Mouse (Mus musculus) liver, embryonic 15.5 days (tissue): ENCODE data around the gene Ddias. TPM values are rescaled to one million over a fixed set of nuclear protein-coding genes. Genes with fewer than 3 reads are reported as not detected.

ENCODE experiments used
- ATAC-seq: fragments of 200-750 bp; cut with Nextera tagmentation; 2 replicates; pipeline ENCODE4 v1.8.0; 2017; ENCODE audit warnings: moderate number of reproducible peaks, mild to moderate bottlenecking, moderate library complexity; ENCODE audit not compliant: insufficient read depth
- H3K27ac ChIP-seq: fragments of 300-500 bp; sonication (generic); replicated peaks from 2 replicates; pipeline ENCODE4 v1.5.1; 2015; ENCODE audit warnings: mild to moderate bottlenecking, inconsistent platforms
- H3K27me3 ChIP-seq: fragments of 300-500 bp; sonication (generic); 2 replicates; pipeline ENCODE4 v1.6.1; 2015; ENCODE audit warnings: mild to moderate bottlenecking, inconsistent platforms
- H3K36me3 ChIP-seq: fragments of 300-500 bp; sonication (generic); replicated peaks from 2 replicates; pipeline ENCODE4 v1.6.1; 2015; ENCODE audit warnings: moderate library complexity, mild to moderate bottlenecking, inconsistent platforms
- H3K4me1 ChIP-seq: fragments of 300-500 bp; sonication (generic); replicated peaks from 2 replicates; pipeline ENCODE4 v1.6.1; 2015; ENCODE audit warnings: inconsistent platforms
- H3K4me2 ChIP-seq: fragments of 300-500 bp; sonication (generic); 2 replicates; pipeline ENCODE4 v1.6.1; 2015; ENCODE audit warnings: moderate library complexity, mild to moderate bottlenecking, inconsistent platforms
- H3K4me3 ChIP-seq: fragments of 300-500 bp; sonication (generic); replicated peaks from 2 replicates; pipeline ENCODE4 v1.5.1; 2015; ENCODE audit warnings: mild to moderate bottlenecking, inconsistent platforms
- H3K9ac ChIP-seq: fragments of 300-500 bp; sonication (generic); 2 replicates; pipeline ENCODE4 v1.6.1; 2015; ENCODE audit warnings: moderate library complexity, mild to moderate bottlenecking, inconsistent platforms
- H3K9me3 ChIP-seq: fragments of 300-500 bp; sonication (generic); replicated peaks from 2 replicates; pipeline ENCODE4 v1.6.1; 2016; ENCODE audit warnings: inconsistent platforms
- WGBS: fragments of 180-500 bp; shearing (Covaris S2); methylation state at CpG from one replicate; pipeline ENCODE4 v1.1.7; 2015; ENCODE audit warnings: mixed read lengths; ENCODE audit not compliant: insufficient replicate concordance; 5-methylcytosine and 5-hydroxymethylcytosine counted together
- polyA plus RNA-seq: library from polyadenylated mRNA; unstranded; fragments of >200 nt; fragmentation: Nextera tagmentation; extraction: Ambion mirVana; gene quantifications from 2 replicates; pipeline ENCODE4 v1.2.1, GENCODE M21; 2015

The Ddias gene
- polyA plus RNA-seq, 1 experiment from 2014 or later: 9.5 TPM

GRCm38 (mm10) chr7:92886801-92887200 is 12.8 kb upstream of the Ddias start:
- H3K27ac ChIP-seq: peak overlapping the region; percentile 74
- peak overlapping the region; percentile 43 for H3K4me2 ChIP-seq
- ATAC-seq: peak; percentile 78
- H3K9me3 ChIP-seq: no peaks in the 10 kb centered on the region
- H3K4me1 ChIP-seq: peaks cover 66% of the 10 kb centered on the region
- WGBS: 30% methylated on average over 7 of the region's 7 CpGs
- H3K4me3 ChIP-seq: no peak overlapping the region
- H3K9ac ChIP-seq: no peak overlapping the region; the same call in 1 of the 2 replicates
- H3K36me3 ChIP-seq: peaks cover 8% of the 10 kb centered on the region
- H3K27me3 ChIP-seq: no peaks in the 10 kb centered on the region

- H3K4me1 ChIP-seq: peaks cover 76% of the 10 kb centered on the region
- no peak overlapping the region for H3K4me3 ChIP-seq
- no peaks in the 10 kb centered on the region for H3K9me3 ChIP-seq
- H3K4me2 ChIP-seq: peak overlapping the region; percentile 43
- ATAC-seq: no peak
- H3K36me3 ChIP-seq: peaks cover 8% of the 10 kb centered on the region
- H3K9ac ChIP-seq: no peak overlapping the region
- H3K27me3 ChIP-seq: no peaks in the 10 kb centered on the region
- H3K27ac ChIP-seq: peak overlapping the region; percentile 77
- WGBS: 67% methylated on average over 6 of the region's 6 CpGs
Measured at GRCm38 (mm10) chr7:92884998-92885660, 11.1 kb upstream of the Ddias start.

GRCm38 (mm10) chr7:92883850-92884716 is 10.0 kb upstream of the Ddias start:
- H3K27ac ChIP-seq: peak overlapping the region; percentile 77
- WGBS: 30% methylated on average over 9 of the region's 9 CpGs
- peak overlapping the region; percentile 25 for H3K9ac ChIP-seq

DNA sequence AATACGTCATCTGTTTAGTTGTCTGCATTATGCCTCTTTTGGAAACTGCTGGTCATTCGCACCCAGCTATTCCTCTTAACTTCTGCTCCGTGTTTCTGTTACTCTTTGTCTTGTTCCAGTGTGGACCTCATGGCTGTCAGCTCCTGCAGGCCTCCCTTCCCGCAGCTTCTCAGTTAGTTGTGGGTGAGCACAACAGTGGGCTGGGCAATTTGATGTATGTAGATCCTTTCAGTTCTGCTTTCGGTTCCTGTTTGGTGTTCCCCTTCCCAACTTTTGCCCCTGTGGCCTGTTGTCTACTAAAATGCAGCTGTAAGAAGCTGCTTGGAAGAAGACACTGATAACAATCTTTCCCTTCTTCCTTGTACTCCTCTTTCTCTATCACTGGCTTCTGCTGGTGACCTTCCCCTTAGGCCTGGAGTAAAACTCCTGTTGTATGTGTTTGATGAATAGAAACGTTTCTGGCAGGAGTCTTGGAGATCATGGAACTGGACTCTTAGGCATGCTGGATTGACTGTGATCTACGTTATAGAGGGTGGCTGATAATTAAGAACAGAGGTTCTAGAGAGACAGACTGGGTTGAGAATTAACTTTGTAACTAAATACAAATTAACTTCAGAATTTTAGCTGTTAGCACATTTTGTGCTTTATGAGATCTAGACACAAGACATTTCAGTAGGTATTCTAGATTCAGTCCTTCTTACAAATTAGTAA is 4.7 kb upstream of the Ddias start:
- Histone ChIP-seq H3K36me3 (no peaks in the 10 kb centered on the region; the same call in 1 of the 2 replicates), H3K9me3 (no peaks in the 10 kb centered on the region), H3K9ac (0 out of 2 replicates have a peak overlapping the region, but pooled peaks have one; percentile 11), H3K27ac (peak overlapping the region; percentile 61), H3K27me3 (no peaks in the 10 kb centered on the region), H3K4me3 (0 out of 2 replicates have a peak overlapping the region, but pooled peaks have one; percentile 84), H3K4me1 (peaks cover 70% of the 10 kb centered on the region), H3K4me2 (peak overlapping the region; percentile 97)
- no peak for ATAC-seq
- WGBS: 39% methylated on average over 7 of the region's 7 CpGs

More at GRCm38 (mm10) chr7:92883850-92884716, 10.0 kb upstream of the Ddias start:
- Histone ChIP-seq H3K4me3 (no peak overlapping the region), H3K27me3 (no peaks in the 10 kb centered on the region), H3K36me3 (peaks cover 4% of the 10 kb centered on the region), H3K4me1 (peaks cover 73% of the 10 kb centered on the region), H3K9me3 (no peaks in the 10 kb centered on the region), H3K4me2 (peak overlapping the region; percentile 43)
- ATAC-seq: peak; percentile 77

GRCm38 (mm10) chr7:92876538-92876937 is 2.5 kb upstream of the Ddias start:
- no peak for ATAC-seq
- Histone ChIP-seq H3K9ac (peak overlapping the region; percentile 87), H3K9me3 (no peaks in the 10 kb centered on the region), H3K36me3 (peaks cover under 1% of the 10 kb centered on the region; the same call in 1 of the 2 replicates), H3K27me3 (no peaks in the 10 kb centered on the region), H3K4me2 (peak overlapping the region; percentile 97), H3K4me3 (peak overlapping the region; percentile 84), H3K27ac (peak overlapping the region; percentile 99), H3K4me1 (peaks cover 69% of the 10 kb centered on the region)
- 8% methylated on average over 7 of the region's 7 CpGs for WGBS

DNA sequence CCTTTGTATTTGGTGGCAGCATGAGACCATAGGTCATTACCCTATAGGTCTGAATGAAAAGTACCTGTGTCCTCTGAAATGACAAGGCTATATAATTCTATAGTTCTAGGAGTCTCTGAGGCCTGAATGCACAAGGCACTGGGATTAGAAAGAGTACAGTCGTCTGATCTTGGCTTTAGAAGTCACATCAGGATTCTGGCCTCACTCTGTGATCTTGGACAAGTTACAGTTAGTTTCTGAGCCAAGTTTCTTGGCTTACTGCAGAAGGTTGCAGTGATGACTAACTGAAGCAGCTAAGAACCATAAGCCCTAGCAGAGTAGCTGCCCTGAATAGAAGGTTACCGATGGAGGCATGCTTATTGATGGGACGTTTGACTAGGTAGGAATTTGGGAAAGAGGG is 2.0 kb upstream of the Ddias start:
- Histone ChIP-seq H3K27ac (peak overlapping the region; percentile 99), H3K36me3 (peaks cover 6% of the 10 kb centered on the region; the same call in 1 of the 2 replicates), H3K9ac (peak overlapping the region; percentile 87), H3K4me3 (peak overlapping the region; percentile 84), H3K4me1 (peaks cover 70% of the 10 kb centered on the region), H3K9me3 (no peaks in the 10 kb centered on the region), H3K27me3 (no peaks in the 10 kb centered on the region), H3K4me2 (peak overlapping the region; percentile 97)
- no peak for ATAC-seq
- WGBS: 12% methylated on average over 3 of the region's 3 CpGs

DNA sequence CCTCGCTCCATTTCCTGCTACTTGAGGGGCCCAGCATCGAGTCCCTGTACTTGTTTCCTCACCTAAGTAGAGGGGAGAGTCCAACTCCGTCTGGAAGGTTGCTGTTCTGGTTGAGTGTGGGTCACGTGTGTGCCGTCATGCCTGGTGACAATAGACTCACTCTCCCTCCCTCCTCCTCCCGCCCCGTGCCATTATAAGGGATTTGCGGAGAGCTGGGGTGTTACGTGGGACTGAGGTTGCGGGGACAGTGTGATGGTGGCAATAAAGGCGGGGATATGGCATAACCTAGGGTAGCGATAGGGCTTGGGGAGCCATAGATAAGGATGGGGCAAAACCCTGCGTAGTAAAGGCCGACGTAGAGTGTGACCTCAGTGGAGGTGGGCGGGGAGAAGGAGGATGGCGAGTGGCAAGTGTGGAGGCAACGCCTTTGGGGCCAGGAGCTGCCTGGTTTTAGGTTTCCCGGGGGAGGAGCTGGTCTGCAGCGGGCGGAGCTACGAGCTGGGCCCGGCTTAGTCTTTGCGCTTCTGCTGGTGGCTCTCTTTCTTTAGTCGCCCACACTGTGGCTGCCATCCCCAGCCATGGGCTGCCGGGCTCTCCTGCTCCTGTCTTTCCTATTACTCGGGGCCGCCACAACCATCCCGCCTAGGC is 838 bp upstream of the Ddias start:
- WGBS: under 1% methylated on average over 29 of the region's 29 CpGs
- Histone ChIP-seq H3K4me1 (peaks cover 65% of the 10 kb centered on the region), H3K4me3 (peak overlapping the region; percentile 84), H3K36me3 (0 out of 2 replicates have a peak, but pooled peaks cover 8% of the 10 kb centered on the region), H3K27ac (peak overlapping the region; percentile 99), H3K27me3 (no peaks in the 10 kb centered on the region), H3K4me2 (peak overlapping the region; percentile 97), H3K9ac (peak overlapping the region; percentile 87), H3K9me3 (no peaks in the 10 kb centered on the region)
- ATAC-seq: peak; percentile 94

DNA sequence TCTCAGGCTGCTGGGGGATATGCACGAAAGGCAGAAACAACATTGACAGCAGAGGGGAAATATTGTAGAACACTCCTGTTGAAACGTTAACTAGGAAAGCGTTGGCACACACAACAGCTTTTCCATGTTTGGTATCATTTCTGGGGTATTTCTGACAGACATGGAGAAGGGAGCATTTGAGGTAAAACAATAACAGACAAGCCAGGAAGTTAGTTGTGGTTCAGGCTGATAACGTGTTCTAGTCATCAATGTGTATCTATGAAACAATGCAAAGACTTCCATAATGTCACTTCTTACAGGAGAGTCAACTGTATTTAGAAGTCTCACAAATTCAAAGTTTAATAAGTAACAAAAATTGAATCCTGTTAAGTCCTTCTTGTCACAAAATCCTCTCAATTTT is 2.5 kb downstream of the Ddias start:
- peaks cover 38% of the 10 kb centered on the region for H3K4me1 ChIP-seq
- H3K27me3 ChIP-seq: no peaks in the 10 kb centered on the region
- WGBS: 57% methylated on average over 4 of the region's 4 CpGs
- H3K9ac ChIP-seq: no peak overlapping the region
- H3K9me3 ChIP-seq: no peaks in the 10 kb centered on the region
- ATAC-seq: no peak
- no peak overlapping the region for H3K4me3 ChIP-seq
- no peak overlapping the region for H3K27ac ChIP-seq
- no peak overlapping the region for H3K4me2 ChIP-seq
- peaks cover 19% of the 10 kb centered on the region; the same call in 1 of the 2 replicates for H3K36me3 ChIP-seq

- no peak overlapping the region for H3K4me2 ChIP-seq
- no peak overlapping the region for H3K9ac ChIP-seq
- no peak for ATAC-seq
- H3K4me1 ChIP-seq: peaks cover 25% of the 10 kb centered on the region
- no peak overlapping the region for H3K4me3 ChIP-seq
- peaks cover 23% of the 10 kb centered on the region for H3K36me3 ChIP-seq
- H3K9me3 ChIP-seq: no peaks in the 10 kb centered on the region
- no peak overlapping the region for H3K27ac ChIP-seq
- 58% methylated on average over 3 of the region's 3 CpGs for WGBS
- H3K27me3 ChIP-seq: no peaks in the 10 kb centered on the region
Measured at GRCm38 (mm10) chr7:92870161-92870560, 3.9 kb downstream of the Ddias start.

DNA sequence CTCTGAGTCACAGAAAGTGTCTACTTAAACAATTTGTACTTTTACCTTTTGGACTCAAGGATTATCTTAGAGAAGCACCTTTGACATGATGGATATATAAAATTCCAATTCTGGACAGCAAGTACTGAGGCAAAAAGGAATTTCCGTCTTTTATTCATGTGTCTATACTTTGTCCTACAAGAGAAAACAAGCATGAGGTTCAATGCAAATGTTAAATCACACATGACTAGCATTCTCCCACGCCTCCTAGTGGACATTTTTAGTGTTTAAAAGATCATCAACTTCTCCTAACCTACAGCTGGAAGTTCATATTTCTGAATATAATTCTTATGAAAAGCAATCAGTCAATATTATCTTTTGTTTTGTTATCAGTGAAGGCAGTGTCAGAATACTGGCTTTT is 7.5 kb downstream of the Ddias start:
- H3K9me3 ChIP-seq: no peaks in the 10 kb centered on the region
- ATAC-seq: no peak
- no peak overlapping the region for H3K4me3 ChIP-seq
- H3K36me3 ChIP-seq: peaks cover 29% of the 10 kb centered on the region
- no peak overlapping the region for H3K27ac ChIP-seq
- no peaks in the 10 kb centered on the region for H3K27me3 ChIP-seq
- H3K4me2 ChIP-seq: no peak overlapping the region
- WGBS: 37% methylated on average over 2 of the region's 2 CpGs
- H3K4me1 ChIP-seq: peaks cover 4% of the 10 kb centered on the region
- H3K9ac ChIP-seq: no peak overlapping the region
